Mouse (Mus musculus) lung, adult 18-20 months (tissue): ENCODE measurements around the gene Oscar.
A peak's percentile ranks its signal among the peaks of the same experiment; 100 is the strongest.

Source experiments
- DNase-seq, 2 experiments: peaks; one replicate each; pipeline ENCODE4 v3.0.0; 2022; ENCODE audit warnings: mixed read lengths in 2 of 2

Oscar gene

DNA sequence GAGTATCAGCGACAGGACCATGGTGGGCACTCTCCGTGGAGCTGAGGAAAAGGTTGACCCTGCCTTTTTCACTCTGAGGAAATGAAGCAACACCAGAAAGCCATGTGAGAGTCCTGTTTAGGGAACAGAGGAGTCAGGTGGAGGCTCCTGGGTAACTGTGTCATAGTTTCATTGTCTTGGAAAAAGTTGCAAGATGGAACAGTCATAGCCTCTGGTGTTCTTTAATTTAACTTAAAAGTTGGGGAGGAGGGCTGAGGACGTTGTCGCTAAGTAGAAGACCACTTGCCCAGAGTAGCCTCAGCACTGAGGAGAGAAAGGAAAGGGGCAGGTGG lies at the start of gene Oscar:
Gene Oscar, minus strand, starts transcription at position 101 of the 332 bp plus-strand sequence.
- no peak for DNase-seq

DNA sequence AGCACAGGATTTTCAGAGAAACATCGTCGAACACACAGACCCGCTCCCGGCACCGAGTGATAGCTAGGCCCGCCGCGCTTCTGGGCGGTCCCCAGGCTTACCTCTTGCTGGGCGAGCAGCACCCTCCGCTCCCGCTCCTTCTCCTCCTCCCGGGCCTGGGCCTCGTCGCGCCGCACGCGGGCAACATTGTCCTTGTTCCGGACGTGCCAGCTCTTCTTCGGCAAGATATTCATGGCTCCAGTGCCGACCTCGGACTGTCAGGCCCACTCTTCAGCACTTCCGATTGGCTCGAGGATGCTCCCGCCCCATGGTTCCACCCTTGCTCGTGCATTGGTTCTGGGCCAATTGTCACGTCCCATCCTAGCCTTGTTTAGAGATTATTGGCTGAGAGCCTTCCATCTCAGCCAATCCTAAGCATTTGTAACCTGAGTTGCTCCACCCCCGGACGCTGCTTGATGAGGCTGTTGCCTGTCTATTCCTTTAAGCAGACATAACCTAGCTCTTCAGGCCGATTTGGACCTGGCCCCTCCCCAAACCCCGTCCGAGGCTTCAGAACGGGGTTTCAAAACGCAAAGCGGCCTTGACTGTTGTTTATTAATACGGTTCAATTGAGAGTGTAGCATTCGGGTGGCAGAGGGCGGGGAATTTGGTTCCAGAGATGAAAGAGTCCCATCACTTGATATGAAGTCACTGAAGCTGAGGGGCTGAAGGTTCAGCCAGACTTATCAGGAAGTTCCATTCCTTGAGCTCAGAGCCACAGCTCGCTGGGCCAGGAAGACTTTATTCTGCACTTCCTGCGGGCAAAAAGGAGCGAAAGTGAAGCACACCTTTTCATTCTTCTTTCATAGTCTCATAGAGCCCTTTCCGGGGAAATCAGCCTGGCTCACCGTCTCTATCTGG lies 49.5 kb upstream of the Oscar start, which contains the start of gene Leng1:
Gene Leng1, minus strand, starts transcription at position 626 of the 900 bp plus-strand sequence.
- peak; percentile 98 to 99 for DNase-seq

DNA sequence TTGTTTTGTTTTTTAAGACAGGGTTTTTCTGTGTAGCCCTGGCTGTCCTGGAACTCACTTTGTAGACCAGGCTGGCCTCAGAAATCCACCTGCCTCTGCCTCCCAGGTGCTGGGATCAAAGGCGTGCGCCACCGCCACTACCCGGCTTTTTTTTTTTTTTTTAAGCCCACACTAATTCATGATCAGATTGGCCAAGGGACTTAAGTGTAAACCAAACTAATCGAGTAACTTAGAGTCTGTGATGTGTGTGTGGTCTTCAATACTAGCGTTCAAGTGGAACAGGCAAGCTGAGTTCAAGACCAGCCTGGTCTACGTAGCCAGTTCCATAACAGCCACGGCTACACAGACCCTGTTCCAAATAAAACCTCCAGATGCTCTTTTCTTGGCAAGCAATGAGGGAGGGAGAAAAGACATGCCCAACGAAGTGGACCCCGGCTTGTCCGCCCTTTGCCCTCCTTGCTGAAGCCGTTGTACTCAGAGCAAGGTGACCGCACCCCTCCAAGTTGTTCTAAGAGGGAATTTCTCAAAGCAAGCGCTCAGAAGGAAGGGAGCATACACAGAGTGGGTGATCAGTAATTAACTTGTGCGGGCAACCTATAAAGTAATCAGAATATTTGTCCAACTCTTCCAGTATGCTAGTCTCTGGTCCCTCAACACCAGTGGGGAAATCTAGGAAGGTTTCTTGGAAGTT lies 48.7 kb upstream of the Oscar start:
- peak; percentile 17 to 26 for DNase-seq

DNA sequence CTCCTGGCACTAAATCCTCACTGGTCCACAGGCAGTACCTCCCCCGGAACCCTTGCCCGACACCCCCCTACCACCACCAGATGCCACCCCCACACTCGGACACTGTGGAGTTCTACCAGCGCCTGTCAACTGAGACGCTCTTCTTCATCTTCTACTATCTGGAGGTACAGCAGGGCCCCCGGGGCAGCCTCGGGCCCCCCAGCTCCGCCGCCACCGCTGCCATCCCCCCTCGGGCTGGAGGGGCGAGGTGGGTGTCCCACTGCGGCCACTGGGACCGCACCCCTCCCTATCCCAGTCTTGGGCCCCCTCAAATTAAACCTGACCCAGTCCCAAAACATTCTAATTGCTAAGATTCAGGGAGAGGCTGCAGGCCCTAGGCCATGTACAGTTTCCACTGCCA lies 42.6 kb upstream of the Oscar start:
- no peak for DNase-seq

DNA sequence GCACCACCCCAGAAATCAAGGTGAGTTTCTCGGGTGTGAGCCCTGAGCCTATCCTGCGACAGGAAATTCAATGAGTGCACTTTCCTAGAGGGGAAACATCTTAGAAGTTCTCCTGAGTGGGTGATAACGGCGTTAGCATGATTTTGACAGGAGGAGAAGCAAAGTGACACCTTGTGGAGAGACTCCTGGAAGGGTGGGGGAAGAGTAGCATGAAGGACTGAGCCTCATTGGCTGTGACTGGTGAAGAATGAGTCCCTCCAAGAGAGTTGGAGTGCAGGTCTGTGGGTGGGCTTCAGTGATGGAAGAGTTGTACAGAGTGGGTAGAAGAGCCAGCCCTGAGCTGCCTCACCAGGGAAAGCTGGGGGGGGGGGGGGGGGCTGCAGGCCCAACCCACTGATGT lies 41.0 kb upstream of the Oscar start:
- no peak for DNase-seq

DNA sequence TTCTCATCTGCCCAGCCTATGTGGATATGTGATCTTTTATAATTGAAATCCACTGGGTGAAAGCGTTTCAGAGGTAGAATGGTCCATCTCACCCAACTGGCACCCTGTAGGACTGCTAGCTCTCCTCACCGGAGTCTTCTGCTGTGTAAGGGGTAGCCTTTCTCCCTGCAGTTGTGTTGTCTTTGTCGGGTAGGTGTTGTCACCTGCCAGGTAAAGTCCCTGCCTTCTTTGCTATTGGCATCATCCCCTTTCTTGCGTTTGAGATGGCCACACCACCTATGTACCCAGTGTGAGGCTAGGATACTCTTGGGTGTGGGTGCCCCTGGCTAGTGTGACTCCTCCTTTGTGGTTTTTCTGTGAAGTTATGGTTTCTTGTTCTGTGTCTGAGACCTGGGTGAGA lies 30.7 kb upstream of the Oscar start:
- DNase-seq: no peak

- DNase-seq: no peak
These were observed 30.2 kb upstream of the Oscar start for GRCm38 (mm10) chr7:3646188-3646587.

DNA sequence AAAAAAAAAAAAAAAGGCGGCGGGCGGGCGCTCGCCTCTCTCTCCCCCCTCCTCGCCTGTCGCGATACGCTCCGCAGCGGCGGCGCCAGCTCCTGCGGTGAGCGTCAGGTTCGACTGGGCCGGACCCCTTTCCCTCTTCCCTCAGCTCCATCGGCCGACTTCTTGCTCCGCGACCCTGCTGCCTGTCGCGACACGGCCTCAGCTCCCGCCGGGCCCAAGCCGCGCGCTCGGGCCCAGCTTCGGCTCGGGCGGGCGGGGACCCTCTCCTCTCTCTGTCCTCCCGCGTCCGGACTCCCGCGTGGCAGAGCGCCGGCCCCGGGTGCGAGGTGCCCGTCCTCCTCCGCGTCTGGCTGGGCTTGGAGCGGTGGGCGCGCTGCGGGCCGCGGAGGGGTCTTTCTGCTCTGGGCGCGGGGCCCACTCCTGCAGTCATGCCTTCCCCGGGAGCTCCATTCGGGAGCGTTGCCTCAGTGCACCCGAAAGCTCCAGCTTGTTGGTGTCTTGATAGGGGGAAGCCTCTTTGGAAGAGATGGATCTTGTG lies 29.6 kb upstream of the Oscar start:
- no peak for DNase-seq

- DNase-seq: peak; percentile 100
These were observed 28.9 kb upstream of the Oscar start, which contains the start of gene Cnot3 for GRCm38 (mm10) chr7:3644672-3645487. Gene Cnot3 (plus strand): TSS chr7:3645268.

DNA sequence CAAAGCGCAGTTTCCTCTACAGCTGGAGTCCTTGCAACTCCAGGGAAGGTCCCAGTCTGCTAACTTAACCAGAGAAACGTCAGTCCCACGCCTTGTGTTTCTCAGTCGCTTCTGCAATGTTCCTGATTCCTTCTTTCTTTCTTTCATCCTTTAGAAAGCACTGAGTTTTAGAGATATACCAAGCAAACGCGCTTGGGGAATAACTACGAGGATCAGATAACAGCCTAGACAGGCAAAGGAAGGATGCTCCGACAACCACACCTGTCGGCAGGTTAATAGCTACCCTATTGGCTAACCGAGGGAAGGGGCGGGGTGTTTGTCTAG lies 28.4 kb upstream of the Oscar start:
- no peak for DNase-seq

- DNase-seq: no peak
These were observed 27.9 kb upstream of the Oscar start for GRCm38 (mm10) chr7:3643843-3644242.

DNA sequence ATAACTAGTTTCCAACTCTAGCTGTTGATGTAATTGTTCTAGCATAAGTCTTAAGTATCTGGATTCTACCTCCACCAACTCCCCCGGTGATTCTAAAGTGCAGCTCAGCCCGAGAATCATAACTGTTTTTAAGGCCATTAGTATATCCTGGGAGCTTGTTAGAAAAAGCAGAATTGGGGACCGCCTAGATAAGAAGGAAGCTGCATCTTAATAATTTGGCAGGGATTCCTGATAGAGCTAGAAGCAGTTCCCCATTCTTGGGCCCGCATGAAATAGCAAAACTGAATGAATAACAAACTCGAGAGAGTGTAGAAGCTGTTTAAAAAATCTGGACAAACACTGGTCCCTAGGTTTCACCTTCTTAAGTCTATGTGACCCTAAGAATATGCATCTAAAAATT lies 27.5 kb upstream of the Oscar start:
- no peak for DNase-seq

- DNase-seq: no peak
These were observed 14.5 kb upstream of the Oscar start for GRCm38 (mm10) chr7:3630478-3630815.

- peak; percentile 94 to 95 for DNase-seq
These were observed 13.9 kb upstream of the Oscar start, which contains the start of the genes Tfpt and Prpf31 for GRCm38 (mm10) chr7:3629543-3630477. Gene Tfpt (minus strand): TSS chr7:3629929. Gene Prpf31 (plus strand): TSS chr7:3629985.

- DNase-seq: no peak
These were observed 13.1 kb upstream of the Oscar start for GRCm38 (mm10) chr7:3629030-3629429.

DNA sequence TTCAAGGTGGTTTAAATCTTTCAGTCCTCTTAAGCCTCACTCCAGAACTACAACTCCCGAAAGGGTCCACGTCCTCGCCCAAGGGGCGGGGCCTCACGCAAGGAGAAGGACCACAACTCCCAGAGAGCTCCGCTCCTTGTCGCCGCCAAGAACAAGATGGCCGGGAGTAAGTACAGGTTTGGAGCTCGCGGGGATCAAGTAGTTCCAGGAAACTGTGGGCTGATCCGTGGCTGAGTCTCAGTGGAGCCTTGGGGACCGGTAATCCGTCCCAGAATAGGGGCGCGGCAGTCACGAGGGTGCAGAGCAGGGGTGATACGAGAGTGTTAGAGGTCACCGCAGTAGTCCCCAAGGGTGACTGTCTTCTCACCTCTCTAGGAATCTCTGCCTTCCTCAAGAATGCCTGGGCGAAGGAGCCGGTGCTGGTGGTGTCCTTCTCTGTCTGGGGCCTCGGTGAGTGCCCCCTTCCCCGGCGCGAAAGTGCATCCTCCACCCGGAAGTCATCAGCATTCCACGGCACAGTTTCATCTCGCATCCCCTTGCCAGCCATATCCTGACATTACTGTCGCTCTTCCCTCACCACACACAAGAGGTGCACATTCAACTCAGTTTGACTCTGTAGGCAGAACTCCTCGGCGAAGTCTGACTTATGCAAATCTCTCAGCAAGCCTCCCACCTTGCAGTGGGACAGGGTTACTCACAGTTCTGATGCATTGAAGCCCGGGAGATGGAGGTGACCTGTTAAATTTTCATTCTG lies 1.5 kb upstream of the Oscar start, which contains the start of gene Ndufa3:
Gene Ndufa3, plus strand, starts transcription at position 132 of the 754 bp plus-strand sequence.
- peak; percentile 90 to 93 for DNase-seq

GRCm38 (mm10) chr7:3616389-3617241 lies 658 bp upstream of the Oscar start:
- no peak for DNase-seq

- DNase-seq: no peak
These were observed 1.9 kb downstream of the Oscar start for GRCm38 (mm10) chr7:3614021-3614420.

GRCm38 (mm10) chr7:3611006-3611405 lies 5.0 kb downstream of the Oscar start:
- DNase-seq: no peak

GRCm38 (mm10) chr7:3610437-3610836 lies 5.5 kb downstream of the Oscar start:
- no peak for DNase-seq
